In genomic region chr3:135411824-135412223, GRCm38 (mm10) we compare ENCODE assay signal across 16 mouse cellular contexts. TPM values are rescaled to one million over a fixed set of nuclear protein-coding genes. Genes with fewer than 3 reads are reported as not detected.
A peak's percentile ranks its signal among the peaks of the same experiment; 100 is the strongest.
DNase-seq lines count a peak whose midpoint lies in the region; ATAC-seq and TF ChIP-seq lines count a peak whose summit lies in the region.
"Had no signal": no experiment of that assay in that cellular context is flagged by ENCODE, and none has a peak within 500 bp of the region (broad histone marks: within the 10 kb centered on the region; RNA-seq: fewer than 3 reads in every experiment).

No protein-coding gene starts in this region.

- no peak for TF ChIP-seq EP300 in liver, postnatal 0 days (IDR thresholded peaks at IDR 0.05; ENCODE audit: low read depth)

- H3K36me3 ChIP-seq in lung, embryonic 14.5 days (ENCODE audit: insufficient read depth): peaks cover 20% of the 10 kb centered on the region
- peaks cover 9% of the 10 kb centered on the region for H3K36me3 ChIP-seq in heart, embryonic 11.5 days (ENCODE audit: control insufficient read depth, insufficient read depth, low read length)
- peaks cover 12% of the 10 kb centered on the region for H3K36me3 ChIP-seq in forebrain, postnatal 0 days (ENCODE audit: insufficient read depth)
- H3K36me3 ChIP-seq in liver, postnatal 0 days (replicated peaks; ENCODE audit: insufficient read depth, low read length): peaks cover 13% of the 10 kb centered on the region

- H3K27ac ChIP-seq in lung, embryonic 14.5 days (ENCODE audit: low read depth): no peak overlapping the region
- 0 out of 2 replicates have a peak overlapping the region, but pooled peaks have one; percentile 25 for H3K27ac ChIP-seq in heart, embryonic 11.5 days (ENCODE audit: low read depth, low read length)
- H3K27ac ChIP-seq in forebrain, postnatal 0 days (ENCODE audit: low read depth, low read length): no peak overlapping the region
- H3K27ac ChIP-seq in liver, postnatal 0 days (ENCODE audit: low read depth): no peak overlapping the region
- H3K27ac ChIP-seq: liver, embryonic 12.5 days had no signal

- no peak overlapping the region for H3K4me3 ChIP-seq in lung, embryonic 14.5 days (ENCODE audit: low read depth, low read length)
- H3K4me3 ChIP-seq in heart, embryonic 11.5 days (ENCODE audit: low read depth, low read length): no peak overlapping the region
- no peak overlapping the region for H3K4me3 ChIP-seq in forebrain, postnatal 0 days (ENCODE audit: low read depth, low read length)
- no peak overlapping the region for H3K4me3 ChIP-seq in liver, postnatal 0 days (ENCODE audit: low read depth, low read length)
- H3K4me3 ChIP-seq: liver, embryonic 12.5 days had no signal

- no peaks in the 10 kb centered on the region for H3K4me1 ChIP-seq in lung, embryonic 14.5 days (ENCODE audit: insufficient read depth)
- H3K4me1 ChIP-seq in heart, embryonic 11.5 days (ENCODE audit: control insufficient read depth, insufficient read depth, low read length): peaks cover 25% of the 10 kb centered on the region
- H3K4me1 ChIP-seq in forebrain, postnatal 0 days (ENCODE audit: insufficient read depth): no peaks in the 10 kb centered on the region
- no peaks in the 10 kb centered on the region for H3K4me1 ChIP-seq in liver, postnatal 0 days (ENCODE audit: insufficient read depth)

- H3K9ac ChIP-seq in lung, embryonic 14.5 days: no peak overlapping the region
- H3K9ac ChIP-seq in heart, embryonic 11.5 days (ENCODE audit: low read depth, low read length): no peak overlapping the region
- no peak overlapping the region for H3K9ac ChIP-seq in forebrain, postnatal 0 days
- H3K9ac ChIP-seq in liver, postnatal 0 days (replicated peaks): no peak overlapping the region
- H3K9ac ChIP-seq: liver, embryonic 12.5 days had no signal

- H3K27me3 ChIP-seq in lung, embryonic 14.5 days (ENCODE audit: insufficient read depth, low read length): no peaks in the 10 kb centered on the region
- H3K27me3 ChIP-seq in heart, embryonic 11.5 days (ENCODE audit: control insufficient read depth, insufficient read depth, low read length): no peaks in the 10 kb centered on the region
- H3K27me3 ChIP-seq in forebrain, postnatal 0 days (ENCODE audit: insufficient read depth, low read length): no peaks in the 10 kb centered on the region
- H3K27me3 ChIP-seq in liver, postnatal 0 days (ENCODE audit: insufficient read depth, low read length): no peaks in the 10 kb centered on the region
- H3K27me3 ChIP-seq: liver, embryonic 12.5 days had no signal

- no peak overlapping the region for H3K4me2 ChIP-seq in lung, embryonic 14.5 days
- H3K4me2 ChIP-seq in heart, embryonic 11.5 days: peak overlapping the region; percentile 57
- H3K4me2 ChIP-seq in forebrain, postnatal 0 days (ENCODE audit: low read depth): no peak overlapping the region
- H3K4me2 ChIP-seq in liver, postnatal 0 days (ENCODE audit: low read depth, low read length): no peak overlapping the region
- H3K4me2 ChIP-seq: liver, embryonic 12.5 days had no signal

- no peaks in the 10 kb centered on the region for H3K9me3 ChIP-seq in lung, embryonic 14.5 days (ENCODE audit: low read depth, low read length)
- H3K9me3 ChIP-seq in heart, embryonic 11.5 days (replicated peaks; ENCODE audit: control insufficient read depth, low read length): 0 out of 2 replicates have a peak, but pooled peaks cover 2% of the 10 kb centered on the region
- no peaks in the 10 kb centered on the region for H3K9me3 ChIP-seq in forebrain, postnatal 0 days (ENCODE audit: low read length)
- no peaks in the 10 kb centered on the region for H3K9me3 ChIP-seq in liver, postnatal 0 days (ENCODE audit: low read length)
- H3K9me3 ChIP-seq: liver, embryonic 12.5 days had no signal

- WGBS in lung, embryonic 14.5 days: 29% methylated on average over 9 of the region's 9 CpGs
- 23% methylated on average over 9 of the region's 9 CpGs for WGBS in heart, embryonic 11.5 days (ENCODE audit: insufficient replicate concordance)
- 55% methylated on average over 9 of the region's 9 CpGs for WGBS in forebrain, postnatal 0 days
- WGBS in liver, postnatal 0 days (ENCODE audit: insufficient replicate concordance): 77% methylated on average over 9 of the region's 9 CpGs

- no peak; the same call in 1 of the 2 replicates for ATAC-seq in lung, embryonic 14.5 days (ENCODE audit: insufficient read depth)
- ATAC-seq in heart, embryonic 11.5 days (replicated peaks; ENCODE audit: insufficient number of reproducible peaks, low FRiP score, low TSS enrichment): peak; percentile 63
- ATAC-seq in forebrain, postnatal 0 days: no peak
- ATAC-seq in liver, postnatal 0 days: no peak
- ATAC-seq: forebrain, embryonic 16.5 days; intestine, postnatal 0 days; liver, embryonic 12.5 days had no signal

- peak; percentile 47 for DNase-seq in lung, embryonic 14.5 days
- no peak for DNase-seq in lung, postnatal 14 days
- DNase-seq in embryo, embryonic 10.5 days (ENCODE audit: low spot score): peak; percentile 67
- DNase-seq in heart, postnatal 4 days: peak; percentile 68
- DNase-seq in forebrain, postnatal 0 days: no peak
- no peak for DNase-seq in liver, postnatal 0 days
- DNase-seq in kidney, postnatal 25 days: no peak
- DNase-seq: adrenal gland, postnatal 14 days; B cell, adult 2 months; cerebellum, postnatal 36 days; gastrocnemius, postnatal 25 days; thymus, adult 2 months had no signal

- no peak for TF ChIP-seq CTCF in lung, embryonic 14.5 days (IDR thresholded peaks at IDR 0.05; ENCODE audit: low read depth)
- no peak for TF ChIP-seq CTCF in forebrain, postnatal 0 days (IDR thresholded peaks at IDR 0.05; ENCODE audit: low read depth)
- no peak for TF ChIP-seq CTCF in liver, postnatal 0 days (IDR thresholded peaks at IDR 0.05; ENCODE audit: low read depth)

RNA-seq across cellular contexts. Expression of gene Cisd2, which starts 11.9 kb away (rescaled TPM):
- 61.5 and 66.6 TPM in 2 replicates for polyA plus RNA-seq in lung, embryonic 14.5 days (2014; fragmentation: Nextera tagmentation; extraction: Ambion mirVana)
- polyA plus RNA-seq in heart, embryonic 11.5 days (2014; fragmentation: Nextera tagmentation; extraction: Ambion mirVana): 54.9 and 59.2 TPM in 2 replicates
- total RNA-seq in heart, postnatal 4 days (2021): 10 to 100 TPM; 35.6 to 38.2 TPM
- 29.0 and 41.5 TPM in 2 replicates for total RNA-seq in forebrain, postnatal 0 days (2014; rRNA removed)
- 29.7 and 41.1 TPM in 2 replicates for polyA plus RNA-seq in forebrain, postnatal 0 days (2015; fragmentation: Nextera tagmentation; extraction: Ambion mirVana)
- polyA plus RNA-seq in liver, postnatal 0 days (2015; fragmentation: Nextera tagmentation; extraction: Ambion mirVana): 24.9 and 26.6 TPM in 2 replicates

RNA-seq across cellular contexts. Expression of gene Ube2d3, which starts 26.1 kb away (rescaled TPM):
- polyA plus RNA-seq in lung, embryonic 14.5 days (2014; fragmentation: Nextera tagmentation; extraction: Ambion mirVana): 586 and 604 TPM in 2 replicates
- 497 and 511 TPM in 2 replicates for polyA plus RNA-seq in heart, embryonic 11.5 days (2014; fragmentation: Nextera tagmentation; extraction: Ambion mirVana)
- 100 to 1,000 TPM; 389 to 397 TPM for total RNA-seq in heart, postnatal 4 days (2021)
- 483 and 607 TPM in 2 replicates for total RNA-seq in forebrain, postnatal 0 days (2014; rRNA removed)
- 333 and 341 TPM in 2 replicates for polyA plus RNA-seq in forebrain, postnatal 0 days (2015; fragmentation: Nextera tagmentation; extraction: Ambion mirVana)
- polyA plus RNA-seq in liver, postnatal 0 days (2015; fragmentation: Nextera tagmentation; extraction: Ambion mirVana): 298 and 303 TPM in 2 replicates

Comparison
In these comparisons a context has a peak if more than half of its experiments do, and no peak if none do; other contexts are left out.
1. DNase-seq: peak in lung, embryonic 14.5 days (single experiment), embryo, embryonic 10.5 days (single experiment) and heart, postnatal 4 days (single experiment); none in lung, postnatal 14 days (single experiment), forebrain, postnatal 0 days (single experiment), liver, postnatal 0 days (single experiment) and kidney, postnatal 25 days (0 of 2).